8 mouse cellular contexts compared by ENCODE assay signal in the genomic region with DNA sequence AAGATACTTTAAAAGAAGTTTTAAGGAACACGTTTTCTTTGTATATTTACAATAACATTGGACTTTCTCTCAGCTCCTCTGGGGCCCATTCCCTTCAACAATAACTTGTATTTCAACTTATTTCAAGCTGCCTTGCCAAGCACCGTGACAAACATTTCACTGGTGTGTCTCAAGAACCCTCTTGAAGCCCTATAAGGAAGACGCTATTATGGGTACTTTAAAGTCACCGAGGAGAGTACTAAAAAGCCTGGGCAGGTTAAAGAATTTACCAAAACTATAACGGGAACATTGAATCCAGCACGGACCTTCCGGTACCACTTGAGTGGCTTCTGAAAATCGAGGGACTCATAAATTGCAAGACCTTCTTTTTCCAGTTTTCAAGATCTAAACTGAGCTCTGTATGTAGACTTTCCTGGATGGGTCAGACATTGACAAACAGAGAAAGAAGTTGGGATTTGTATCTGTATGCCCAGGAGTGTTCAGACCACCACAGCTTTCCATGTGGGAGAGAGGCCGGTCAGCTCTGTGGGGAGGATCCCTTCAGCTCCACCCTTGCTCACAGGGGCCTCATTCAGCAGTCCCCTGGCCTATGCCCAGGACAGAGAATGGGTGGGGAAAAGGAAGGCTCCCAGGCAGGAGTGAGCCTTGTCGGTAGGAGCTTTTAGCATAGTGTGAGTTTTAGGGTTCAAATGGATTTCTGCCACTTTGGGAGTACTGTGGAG. TPM values are rescaled to one million over a fixed set of nuclear protein-coding genes. Genes with fewer than 3 reads are reported as not detected.
DNase-seq lines count a peak whose midpoint lies in the region; ATAC-seq lines count a peak whose summit lies in the region.

No protein-coding gene starts in this region.

- H3K9me3 ChIP-seq in forebrain, embryonic 14.5 days (replicated peaks; ENCODE audit: control insufficient read depth, low read length) = no peaks in the 10 kb centered on the region
- H3K9me3 ChIP-seq in intestine, embryonic 14.5 days (ENCODE audit: control insufficient read depth, low read length) = no peaks in the 10 kb centered on the region
- no peaks in the 10 kb centered on the region for H3K9me3 ChIP-seq in midbrain, embryonic 11.5 days (ENCODE audit: control insufficient read depth, low read length)

- H3K36me3 ChIP-seq in forebrain, embryonic 14.5 days (ENCODE audit: control insufficient read depth, insufficient read depth, low read length) = no peaks in the 10 kb centered on the region
- no peaks in the 10 kb centered on the region for H3K36me3 ChIP-seq in intestine, embryonic 14.5 days (ENCODE audit: control insufficient read depth, insufficient read depth, low read length)
- H3K36me3 ChIP-seq in midbrain, embryonic 11.5 days (ENCODE audit: control insufficient read depth, insufficient read depth, low read length) = no peaks in the 10 kb centered on the region

- H3K4me2 ChIP-seq in forebrain, embryonic 14.5 days (ENCODE audit: low read length) = peak overlapping the region; percentile 85
- H3K4me2 ChIP-seq in intestine, embryonic 14.5 days (ENCODE audit: low read length) = peak overlapping the region; percentile 89
- H3K4me2 ChIP-seq in midbrain, embryonic 11.5 days = peak overlapping the region; percentile 78

- H3K4me3 ChIP-seq in forebrain, embryonic 14.5 days (ENCODE audit: low read depth, low read length) = peak overlapping the region; percentile 65
- peak overlapping the region; percentile 68 for H3K4me3 ChIP-seq in intestine, embryonic 14.5 days (ENCODE audit: low read depth, low read length)
- H3K4me3 ChIP-seq in midbrain, embryonic 11.5 days (ENCODE audit: low read depth, low read length) = no peak overlapping the region; the same call in 1 of the 2 replicates

- no peak overlapping the region for H3K9ac ChIP-seq in forebrain, embryonic 14.5 days (ENCODE audit: low read length)
- H3K9ac ChIP-seq in intestine, embryonic 14.5 days (ENCODE audit: low read length) = no peak overlapping the region
- H3K9ac ChIP-seq in midbrain, embryonic 11.5 days (ENCODE audit: low read length) = no peak overlapping the region

- no peak overlapping the region for H3K27ac ChIP-seq in forebrain, embryonic 14.5 days (ENCODE audit: low read depth, low read length)
- H3K27ac ChIP-seq in intestine, embryonic 14.5 days (ENCODE audit: low read depth) = no peak overlapping the region
- no peak overlapping the region for H3K27ac ChIP-seq in midbrain, embryonic 11.5 days (ENCODE audit: low read depth, low read length)

- 51% methylated on average over 10 of the region's 10 CpGs for WGBS in forebrain, embryonic 14.5 days
- 47% methylated on average over 10 of the region's 10 CpGs for WGBS in intestine, embryonic 14.5 days
- WGBS in midbrain, embryonic 11.5 days = 51% methylated on average over 10 of the region's 10 CpGs

- H3K4me1 ChIP-seq in forebrain, embryonic 14.5 days (ENCODE audit: control insufficient read depth, insufficient read depth, low read length) = peaks cover 9% of the 10 kb centered on the region
- H3K4me1 ChIP-seq in intestine, embryonic 14.5 days (replicated peaks; ENCODE audit: control insufficient read depth, insufficient read depth, low read length) = no peaks in the 10 kb centered on the region; the same call in 1 of the 2 replicates
- peaks cover 5% of the 10 kb centered on the region; the same call in 1 of the 2 replicates for H3K4me1 ChIP-seq in midbrain, embryonic 11.5 days (ENCODE audit: control insufficient read depth, insufficient read depth, low read length)

- peak; percentile 25 to 31 for DNase-seq in kidney, postnatal 36 days
- DNase-seq in kidney, postnatal 4 days = no peak
- no peak for DNase-seq in forebrain, embryonic 14.5 days (ENCODE audit: low spot score)
- DNase-seq in intestine, embryonic 14.5 days (ENCODE audit: low spot score) = no peak
- no peak for DNase-seq in midbrain, embryonic 11.5 days (ENCODE audit: low spot score, missing footprints)
- DNase-seq in cerebellum, postnatal 36 days = no peak

- no peaks in the 10 kb centered on the region for H3K27me3 ChIP-seq in forebrain, embryonic 14.5 days (replicated peaks; ENCODE audit: control insufficient read depth, insufficient read depth, low read length)
- H3K27me3 ChIP-seq in intestine, embryonic 14.5 days (replicated peaks; ENCODE audit: control insufficient read depth, insufficient read depth, low read length) = no peaks in the 10 kb centered on the region
- H3K27me3 ChIP-seq in midbrain, embryonic 11.5 days (ENCODE audit: control insufficient read depth, insufficient read depth, low read length) = no peaks in the 10 kb centered on the region

- no peak for ATAC-seq in forebrain, embryonic 14.5 days
- ATAC-seq in intestine, embryonic 14.5 days (replicated peaks; ENCODE audit: low FRiP score, low TSS enrichment, low read depth) = no peak
- no peak for ATAC-seq in midbrain, embryonic 11.5 days (ENCODE audit: low FRiP score)
- ATAC-seq in frontal cortex, adult (ENCODE audit: low TSS enrichment) = no peak
- no peak for ATAC-seq in megakaryocyte-erythroid progenitor cell, adult 5-6 weeks (replicated peaks; ENCODE audit: low FRiP score, low TSS enrichment, poor library complexity, severe bottlenecking)

RNA-seq across cellular contexts. Expression of a gene that starts 1.1 kb away (rescaled TPM):
- polyA plus RNA-seq in forebrain, embryonic 14.5 days (2014; fragmentation: Nextera tagmentation; extraction: Ambion mirVana) = 24.3 and 27.2 TPM in 2 replicates
- 36.2 and 39.9 TPM in 2 replicates for polyA plus RNA-seq in intestine, embryonic 14.5 days (2014; fragmentation: Nextera tagmentation; extraction: Ambion mirVana)
- 66.5 and 69.2 TPM in 2 replicates for polyA plus RNA-seq in midbrain, embryonic 11.5 days (2014; fragmentation: Nextera tagmentation; extraction: Ambion mirVana)
- 30.5 and 32.2 TPM in 2 replicates for total RNA-seq in megakaryocyte-erythroid progenitor cell, adult 5-6 weeks (2014; fragmentation: Nextera tagmentation)
- 16.1 and 35.0 TPM in 2 replicates for total RNA-seq in megakaryocyte-erythroid progenitor cell, adult 5-6 weeks (2017)

RNA-seq across cellular contexts. Expression of a gene that starts 1.5 kb away (rescaled TPM):
- 46.2 and 47.3 TPM in 2 replicates for polyA plus RNA-seq in forebrain, embryonic 14.5 days (2014; fragmentation: Nextera tagmentation; extraction: Ambion mirVana)
- 142 and 150 TPM in 2 replicates for polyA plus RNA-seq in intestine, embryonic 14.5 days (2014; fragmentation: Nextera tagmentation; extraction: Ambion mirVana)
- 46.6 and 46.7 TPM in 2 replicates for polyA plus RNA-seq in midbrain, embryonic 11.5 days (2014; fragmentation: Nextera tagmentation; extraction: Ambion mirVana)
- total RNA-seq in megakaryocyte-erythroid progenitor cell, adult 5-6 weeks (2014; fragmentation: Nextera tagmentation) = 2.2 and 4.1 TPM in 2 replicates
- 7.2 and 8.3 TPM in 2 replicates for total RNA-seq in megakaryocyte-erythroid progenitor cell, adult 5-6 weeks (2017)

Comparison
In these comparisons a context has a peak if more than half of its experiments do, and no peak if none do; other contexts are left out.
1. DNase-seq: peak in kidney, postnatal 36 days (2 of 2); none in kidney, postnatal 4 days (0 of 2), forebrain, embryonic 14.5 days (single experiment), intestine, embryonic 14.5 days (single experiment), midbrain, embryonic 11.5 days (single experiment) and cerebellum, postnatal 36 days (0 of 2).
2. Peak in every context shown above with its lines, with median percentiles within 50 percentile points of each other: H3K4me2 ChIP-seq.